Mouse (Mus musculus) liver, adult 2 months (tissue): Measurements from ENCODE around the gene A030005L19Rik.

Source experiments
- CTCF ChIP-seq: fragments of 200-500 bp; IDR thresholded peaks from 2 replicates; pipeline ENCODE4 v1.5.1; 2011; ENCODE audit warnings: low read depth, low read length, control low read depth
- POLR2A ChIP-seq: fragments of 200-500 bp; IDR thresholded peaks from 2 replicates; pipeline ENCODE4 v1.6.1; 2011; ENCODE audit warnings: low read length, control low read depth; ENCODE audit not compliant: insufficient read depth; ENCODE audit errors: extremely low read depth

DNA sequence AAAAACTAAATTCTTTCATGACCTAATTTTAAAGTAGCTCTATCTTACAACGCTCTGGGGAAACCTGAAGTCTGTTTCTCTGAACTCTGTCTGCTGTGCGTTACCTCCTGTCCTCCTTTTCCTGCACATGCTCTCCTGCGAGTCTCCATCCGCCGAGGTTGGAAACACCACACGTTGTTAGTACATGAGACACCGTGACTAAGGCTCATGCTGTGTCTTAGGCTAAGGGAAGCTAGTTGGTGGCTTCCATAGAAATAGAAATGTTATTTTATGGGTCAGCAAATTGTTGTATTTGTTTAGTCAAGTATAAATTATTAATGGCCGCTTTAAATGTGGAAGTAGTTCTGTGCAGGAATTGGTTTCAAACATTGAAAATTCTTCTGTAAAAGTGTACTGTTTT, 32.9 kb upstream of the A030005L19Rik start:
- TF ChIP-seq CTCF (no peak), POLR2A (no peak)
